Mouse (Mus musculus) liver, postnatal 0 days (tissue): Measurements from ENCODE around the gene Phf13.

Experiments
- CTCF ChIP-seq: sonication (generic); IDR thresholded peaks from 2 replicates; pipeline ENCODE4 v1.5.1; 2016; ENCODE audit warnings: antibody characterized with exemption, low read depth
- EP300 ChIP-seq: IDR thresholded peaks from 2 replicates; pipeline ENCODE4 v1.6.1; 2016; ENCODE audit warnings: antibody characterized with exemption, low read depth, mild to moderate bottlenecking

DNA sequence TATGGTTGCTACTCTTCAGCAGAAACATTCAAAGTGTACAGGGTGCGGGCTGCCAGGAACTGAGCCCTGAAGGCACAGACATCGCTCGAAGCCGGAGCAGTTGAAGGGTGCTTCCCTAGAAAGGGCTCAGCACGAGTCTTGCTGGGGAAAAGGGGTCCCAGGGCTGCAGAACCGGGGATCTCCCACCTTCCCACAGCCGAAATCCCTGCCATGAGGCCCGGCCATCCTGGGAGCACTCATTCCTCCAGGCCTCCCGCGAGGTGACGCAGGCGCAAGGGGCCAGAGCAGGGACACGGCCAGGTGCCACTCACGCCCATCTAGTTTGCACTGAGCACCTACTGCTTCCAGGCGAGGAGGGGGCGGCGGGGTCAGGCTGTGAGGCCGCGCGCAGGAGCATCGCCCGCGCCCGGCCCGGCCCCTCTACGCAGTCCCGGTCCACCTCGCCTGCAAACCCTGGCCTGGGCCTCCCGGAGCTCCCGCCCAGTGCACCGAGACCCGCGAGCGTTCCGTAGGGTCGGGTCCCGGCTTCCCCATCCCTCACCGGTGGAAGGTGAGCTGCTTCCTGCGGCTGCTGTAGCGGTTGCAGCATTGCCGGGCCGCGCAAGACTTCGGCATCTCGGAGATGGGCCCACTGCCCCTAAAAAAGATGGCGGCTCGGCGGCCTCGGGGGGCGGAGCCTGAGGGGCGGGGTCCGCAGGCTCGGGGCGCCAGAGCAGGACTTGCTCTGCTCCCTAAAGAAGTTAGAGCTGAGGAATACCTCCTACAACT is 7.5 kb downstream of the Phf13 start, which contains the start of gene Thap3:
- no peak for TF ChIP-seq EP300
- no peak for TF ChIP-seq CTCF
